Mouse (Mus musculus) central nervous system, embryonic 11.5 days (tissue): ENCODE data around the gene Pappa2. TPM values are rescaled to one million over a fixed set of nuclear protein-coding genes. Genes with fewer than 3 reads are reported as not detected.

ENCODE experiments used
- polyA plus RNA-seq: library from polyadenylated mRNA; depleted of rRNA; stranded (reverse); fragments of >200 nt; gene quantifications from 2 replicates; pipeline ENCODE4 v1.2.3, GENCODE M21; 2012; rRNA removed

Gene Pappa2
- 2.1 and 2.2 TPM in 2 replicates for polyA plus RNA-seq

GRCm38 (mm10) chr1:158980390-158980789 is at the start of gene Pappa2:
Gene Pappa2 (minus strand): TSS chr1:158980490.

